Mouse (Mus musculus) CH12.LX (cell line): ENCODE measurements around the gene 4922502D21Rik. TPM values are rescaled to one million over a fixed set of nuclear protein-coding genes. Genes with fewer than 3 reads are reported as not detected.

ENCODE experiments used
- DNase-seq: peaks from one replicate; pipeline ENCODE4 v3.0.0-alpha.2; 2013; ENCODE audit errors: extremely low read depth
- H3K27ac ChIP-seq: 2 replicates; pipeline ENCODE4 v1.5.1; 2012; ENCODE audit warnings: low read depth, mild to moderate bottlenecking, control low read depth, moderate library complexity; ENCODE audit not compliant: insufficient read depth
- H3K27me3 ChIP-seq: replicated peaks from 2 replicates; pipeline ENCODE3; 2012; ENCODE audit warnings: inconsistent platforms
- H3K36me3 ChIP-seq, 2 experiments: replicated peaks in 1 of 2; 2 replicates each; pipeline versions ENCODE3 to v1.6.1; 2012; ENCODE audit warnings: inconsistent platforms in 1 of 2, low read length in 1 of 2, mild to moderate bottlenecking in 1 of 2, mixed read lengths in 1 of 2, moderate library complexity in 1 of 2; ENCODE audit not compliant: control insufficient read depth in 1 of 2, insufficient read depth in 1 of 2
- H3K4me1 ChIP-seq, 2 experiments: 2 replicates each; pipeline ENCODE4 v1.6.1; 2012; ENCODE audit warnings: inconsistent platforms in 1 of 2, moderate library complexity in 1 of 2; ENCODE audit not compliant: insufficient read depth in 2 of 2, control insufficient read depth in 1 of 2
- H3K4me2 ChIP-seq: 2 replicates; pipeline ENCODE4 v1.6.1; 2012; ENCODE audit warnings: low read depth, mild to moderate bottlenecking, control low read depth; ENCODE audit not compliant: poor library complexity, insufficient read depth, severe bottlenecking
- H3K4me3 ChIP-seq, 3 experiments: fragments of 150-350 bp in 1 of 3; sonication (generic) in 1 of 3; replicated peaks in 1 of 3; 2 replicates each; pipeline versions ENCODE3 to v1.5.1; 2011 to 2012; ENCODE audit warnings: low read depth in 2 of 3, low read length in 2 of 3, mild to moderate bottlenecking in 2 of 3, moderate library complexity in 2 of 3, control low read depth in 1 of 3, improper control_type of control experiment in 1 of 3, inconsistent platforms in 1 of 3, mixed read lengths in 1 of 3; ENCODE audit not compliant: poor library complexity in 1 of 3
- H3K79me2 ChIP-seq: replicated peaks from 2 replicates; pipeline ENCODE4 v1.6.1; 2012; ENCODE audit warnings: mild to moderate bottlenecking, moderate library complexity; ENCODE audit not compliant: control insufficient read depth, poor library complexity, insufficient read depth, severe bottlenecking; ENCODE audit errors: extremely low read depth
- H3K9ac ChIP-seq: 2 replicates; pipeline ENCODE4 v1.6.1; 2012; ENCODE audit warnings: low read depth, mild to moderate bottlenecking, control low read depth, moderate library complexity; ENCODE audit not compliant: insufficient read depth
- H3K9me3 ChIP-seq: replicated peaks from 2 replicates; pipeline ENCODE3; 2012; ENCODE audit warnings: low read length, inconsistent platforms, mixed read lengths
- BHLHE40 ChIP-seq: IDR thresholded peaks from 2 replicates; pipeline ENCODE4 v1.6.1; 2011; ENCODE audit warnings: mild to moderate bottlenecking, low read depth, low read length, improper control_type of control experiment
- CHD1 ChIP-seq: IDR thresholded peaks from 2 replicates; pipeline ENCODE4 v1.6.1; 2012; ENCODE audit warnings: low read depth, low read length, improper control_type of control experiment, inconsistent platforms
- CHD2 ChIP-seq: IDR thresholded peaks from 2 replicates; pipeline ENCODE4 v1.6.1; 2011; ENCODE audit warnings: low read length, improper control_type of control experiment
- CTCF ChIP-seq, 2 experiments: IDR thresholded peaks in 1 of 2; conservative IDR thresholded peaks in 1 of 2; 2 replicates each; pipeline ENCODE4 v1.5.1; 2011 to 2012; ENCODE audit warnings: low read depth in 2 of 2, low read length in 2 of 2, improper control_type of control experiment in 1 of 2, inconsistent platforms in 1 of 2, mild to moderate bottlenecking in 1 of 2, moderate library complexity in 1 of 2
- E2F4 ChIP-seq: IDR thresholded peaks from 2 replicates; pipeline ENCODE4 v1.6.1; 2011; ENCODE audit warnings: low read depth, low read length, improper control_type of control experiment; ENCODE audit not compliant: insufficient replicate concordance
- ELF1 ChIP-seq: IDR thresholded peaks from 2 replicates; pipeline ENCODE4 v1.6.1; 2014; ENCODE audit warnings: low read depth, mild to moderate bottlenecking, inconsistent platforms, low read length, improper control_type of control experiment
- EP300 ChIP-seq: IDR thresholded peaks from 2 replicates; pipeline ENCODE4 v1.6.1; 2011; ENCODE audit warnings: low read length, improper control_type of control experiment
- ETS1 ChIP-seq: conservative IDR thresholded peaks from 2 replicates; pipeline ENCODE4 v1.6.1; 2012; ENCODE audit warnings: low read depth, mild to moderate bottlenecking, inconsistent platforms, low read length, improper control_type of control experiment, moderate library complexity
- GABPA ChIP-seq: IDR thresholded peaks from 2 replicates; pipeline ENCODE4 v1.6.1; 2012; ENCODE audit warnings: low read depth, low read length, improper control_type of control experiment, inconsistent platforms; ENCODE audit not compliant: insufficient replicate concordance
- HCFC1 ChIP-seq: IDR thresholded peaks from 2 replicates; pipeline ENCODE4 v1.6.1; 2012; ENCODE audit warnings: low read depth, mild to moderate bottlenecking, inconsistent platforms, low read length, improper control_type of control experiment
- IRF4 ChIP-seq: IDR thresholded peaks from 2 replicates; pipeline ENCODE4 v1.6.1; 2014; ENCODE audit warnings: low read depth, mild to moderate bottlenecking, inconsistent platforms, low read length, improper control_type of control experiment
- JUN ChIP-seq: IDR thresholded peaks from 2 replicates; pipeline ENCODE4 v1.6.1; 2011; ENCODE audit warnings: low read depth, mild to moderate bottlenecking, low read length, improper control_type of control experiment, moderate library complexity; ENCODE audit not compliant: insufficient read depth
- JUND ChIP-seq: conservative IDR thresholded peaks from 2 replicates; pipeline ENCODE4 v1.6.1; 2011; ENCODE audit warnings: low read depth, low read length, improper control_type of control experiment
- KAT2A ChIP-seq: IDR thresholded peaks from 2 replicates; pipeline ENCODE4 v1.6.1; 2012; ENCODE audit warnings: low read length, improper control_type of control experiment, inconsistent platforms; ENCODE audit not compliant: insufficient replicate concordance
- MAFK ChIP-seq: IDR thresholded peaks from 2 replicates; pipeline ENCODE4 v1.6.1; 2011; ENCODE audit warnings: low read length, improper control_type of control experiment; ENCODE audit not compliant: insufficient replicate concordance
- MAX ChIP-seq: IDR thresholded peaks from 2 replicates; pipeline ENCODE4 v1.6.1; 2011; ENCODE audit warnings: low read length, improper control_type of control experiment
- MAZ ChIP-seq: IDR thresholded peaks from 2 replicates; pipeline ENCODE4 v1.6.1; 2012; ENCODE audit warnings: low read depth, mild to moderate bottlenecking, inconsistent platforms, low read length, improper control_type of control experiment, moderate library complexity
- MEF2A ChIP-seq: IDR thresholded peaks from 2 replicates; pipeline ENCODE4 v1.6.1; 2014; ENCODE audit warnings: low read depth, mild to moderate bottlenecking, inconsistent platforms, low read length, improper control_type of control experiment, borderline replicate concordance
- MXI1 ChIP-seq: IDR thresholded peaks from 2 replicates; pipeline ENCODE4 v1.6.1; 2011; ENCODE audit warnings: mild to moderate bottlenecking, low read depth, low read length, improper control_type of control experiment
- MYC ChIP-seq: IDR thresholded peaks from 2 replicates; pipeline ENCODE4 v1.6.1; 2011; ENCODE audit warnings: low read depth, mild to moderate bottlenecking, improper control_type of control experiment, low read length
- NELFE ChIP-seq: IDR thresholded peaks from 2 replicates; pipeline ENCODE4 v1.6.1; 2011; ENCODE audit warnings: low read depth, low read length, improper control_type of control experiment
- NRF1 ChIP-seq: IDR thresholded peaks from 2 replicates; pipeline ENCODE4 v1.6.1; 2014; ENCODE audit warnings: low read depth, mild to moderate bottlenecking, inconsistent platforms, low read length, improper control_type of control experiment, moderate library complexity
- PAX5 ChIP-seq: IDR thresholded peaks from 2 replicates; pipeline ENCODE4 v1.6.1; 2012; ENCODE audit warnings: low read length, inconsistent platforms, mixed read lengths
- POLR2A ChIP-seq: IDR thresholded peaks from 2 replicates; pipeline ENCODE4 v1.6.1; 2011; ENCODE audit warnings: low read depth, mild to moderate bottlenecking, improper control_type of control experiment, low read length
- POLR2AphosphoS2 ChIP-seq: IDR thresholded peaks from 2 replicates; pipeline ENCODE4 v1.6.1; 2011; ENCODE audit warnings: low read depth, low read length, improper control_type of control experiment
- RAD21 ChIP-seq: IDR thresholded peaks from 2 replicates; pipeline ENCODE4 v1.6.1; 2011; ENCODE audit warnings: low read depth, mild to moderate bottlenecking, low read length, improper control_type of control experiment, moderate library complexity
- RCOR1 ChIP-seq: conservative IDR thresholded peaks from 2 replicates; pipeline ENCODE4 v1.6.1; 2012; ENCODE audit warnings: low read depth, mild to moderate bottlenecking, inconsistent platforms, low read length, improper control_type of control experiment
- SIN3A ChIP-seq: IDR thresholded peaks from 2 replicates; pipeline ENCODE4 v1.6.1; 2012; ENCODE audit warnings: low read length, improper control_type of control experiment, inconsistent platforms
- SMC3 ChIP-seq: IDR thresholded peaks from 2 replicates; pipeline ENCODE4 v1.6.1; 2011; ENCODE audit warnings: low read depth, low read length, improper control_type of control experiment
- TBP ChIP-seq: conservative IDR thresholded peaks from 2 replicates; pipeline ENCODE4 v1.6.1; 2011; ENCODE audit warnings: low read depth, low read length, improper control_type of control experiment
- TCF12 ChIP-seq: IDR thresholded peaks from 2 replicates; pipeline ENCODE4 v1.6.1; 2014; ENCODE audit warnings: low read depth, mild to moderate bottlenecking, inconsistent platforms, low read length, improper control_type of control experiment
- UBTF ChIP-seq: IDR thresholded peaks from 2 replicates; pipeline ENCODE4 v1.6.1; 2012; ENCODE audit warnings: low read depth, mild to moderate bottlenecking, inconsistent platforms, low read length, improper control_type of control experiment, moderate library complexity
- USF1 ChIP-seq: IDR thresholded peaks from 2 replicates; pipeline ENCODE4 v1.6.1; 2014; ENCODE audit warnings: low read depth, mild to moderate bottlenecking, inconsistent platforms, low read length, improper control_type of control experiment
- USF2 ChIP-seq: conservative IDR thresholded peaks from 2 replicates; pipeline ENCODE4 v1.6.1; 2011; ENCODE audit warnings: low read depth, low read length, improper control_type of control experiment
- ZC3H11A ChIP-seq: IDR thresholded peaks from 2 replicates; pipeline ENCODE4 v1.6.1; 2012; ENCODE audit warnings: low read depth, mild to moderate bottlenecking, inconsistent platforms, low read length, improper control_type of control experiment
- ZKSCAN1 ChIP-seq: IDR thresholded peaks from 2 replicates; pipeline ENCODE4 v1.6.1; 2012; ENCODE audit warnings: low read depth, inconsistent platforms, low read length, improper control_type of control experiment, borderline replicate concordance
- ZMIZ1 ChIP-seq: IDR thresholded peaks from 2 replicates; pipeline ENCODE4 v1.6.1; 2012; ENCODE audit warnings: low read depth, mild to moderate bottlenecking, inconsistent platforms, low read length, improper control_type of control experiment
- ZNF384 ChIP-seq: IDR thresholded peaks from 2 replicates; pipeline ENCODE4 v1.6.1; 2012; ENCODE audit warnings: low read depth, low read length, improper control_type of control experiment, inconsistent platforms
- dilution Hi-C: fragments of 300-500 bp; cut with MboI; formaldehyde crosslinking; loops from 2 replicates; pipeline ENCODE4 v1.14.3; 2020; ENCODE audit warnings: low sequenced_read_pairs; ENCODE audit not compliant: extremely low pct_unique_long_range_greater_than_20kb, extremely low pct_ligation_motif_present
- in situ Hi-C: fragments of 300-500 bp; cut with MboI; formaldehyde crosslinking; loops from 3 replicates; pipeline ENCODE4 v1.14.3; 2019; ENCODE audit warnings: low sequenced_read_pairs, low pct_ligation_motif_present, low pct_unique_long_range_greater_than_20kb, mixed read lengths
- polyA plus RNA-seq: library from polyadenylated mRNA; unstranded; fragments of >175 nt; gene quantifications from 2 replicates; pipeline ENCODE4 v1.2.1, GENCODE M21; 2012; ENCODE audit warnings: low read depth; ENCODE audit not compliant: insufficient read length
- total RNA-seq, 2 experiments: library from RNA; depleted of rRNA; stranded (reverse); fragments of 300-350 nt in 1 of 2; fragments of >200 nt in 1 of 2; gene quantifications; 2 replicates each; pipeline ENCODE4 v1.2.3; 2012 to 2014

Gene 4922502D21Rik
- total and polyA plus RNA-seq, 3 experiments = 0.23 to 2.8 (median 0.46) TPM

- Histone ChIP-seq H3K4me3 (peak overlapping the region; percentile 18 to 77 (median 43)), H3K27me3 (no peaks in the 10 kb centered on the region), H3K27ac (peak overlapping the region; percentile 96)
- in situ Hi-C loops (no loop called here), dilution Hi-C loops (no loop called here)
- TF ChIP-seq IRF4 = peak; percentile 85
- TF ChIP-seq SIN3A = peak; percentile 82
- TF ChIP-seq RCOR1 = peak; percentile 75; the same call in 1 of the 2 replicates
- no peak; the same call in 1 of the 2 replicates for TF ChIP-seq RAD21
- no peak for TF ChIP-seq SMC3
- no peak for TF ChIP-seq ZMIZ1
- no peak for TF ChIP-seq ZC3H11A
- no peak for TF ChIP-seq UBTF
- TF ChIP-seq NELFE = no peak
- TF ChIP-seq HCFC1 = no peak; the same call in 1 of the 2 replicates
- TF ChIP-seq USF2 = no peak
- TF ChIP-seq MAZ = no peak
- TF ChIP-seq GABPA = no peak
- peak; percentile 58 for TF ChIP-seq TCF12
- TF ChIP-seq CHD2 = peak; percentile 10; the same call in 1 of the 2 replicates
- no peak for TF ChIP-seq E2F4
- TF ChIP-seq MAFK = 0 out of 2 replicates have a peak, but pooled peaks have one; percentile 46
- TF ChIP-seq MEF2A = peak; percentile 90
- peak; percentile 48 for TF ChIP-seq JUN
- TF ChIP-seq JUND = peak; percentile 69; the same call in 1 of the 2 replicates
- TF ChIP-seq MAX = peak; percentile 51; the same call in 1 of the 2 replicates
- TF ChIP-seq ELF1 = no peak
- TF ChIP-seq CTCF (conservative IDR thresholded peaks at IDR 0.05 in 1 of 2, IDR thresholded peaks at IDR 0.05 in 1 of 2; ENCODE audit: low read depth in 2 of 2, low read length in 2 of 2) = no peak
- TF ChIP-seq CHD1 = peak; percentile 83
- 0 out of 2 replicates have a peak, but pooled peaks have one; percentile 49 for TF ChIP-seq KAT2A
- no peak for TF ChIP-seq NRF1
- TF ChIP-seq PAX5 = no peak
- TF ChIP-seq ZKSCAN1 = no peak
- TF ChIP-seq TBP = no peak; the same call in 1 of the 2 replicates
- TF ChIP-seq POLR2AphosphoS2 = no peak
- TF ChIP-seq POLR2A = no peak
- peak; percentile 83 for TF ChIP-seq ETS1
- peak; percentile 94 for TF ChIP-seq BHLHE40
- TF ChIP-seq EP300 = peak; percentile 84
- TF ChIP-seq MYC = no peak; the same call in 1 of the 2 replicates
- TF ChIP-seq MXI1 = peak; percentile 74
- TF ChIP-seq ZNF384 = 0 out of 2 replicates have a peak, but pooled peaks have one; percentile 12
- TF ChIP-seq USF1 = no peak
- TF ChIP-seq, all 38 proteins: peak for 17
- peak; percentile 69 for DNase-seq
- Histone ChIP-seq H3K36me3 (peaks cover 11 to 22% of the 10 kb centered on the region in 2 experiments), H3K9ac (peak overlapping the region; percentile 71), H3K4me2 (peak overlapping the region; percentile 74; the same call in 1 of the 2 replicates), H3K79me2 (peaks cover 33% of the 10 kb centered on the region), H3K9me3 (no peaks in the 10 kb centered on the region), H3K4me1 (peaks cover 8 to 21% of the 10 kb centered on the region in 2 experiments)
Measured at GRCm38 (mm10) chr6:129275624-129276203, 55.9 kb downstream of the 4922502D21Rik start.
